Mouse (Mus musculus) layer of hippocampus, adult 18-20 months (tissue): ENCODE data around the gene Actr8. TPM values are rescaled to one million over a fixed set of nuclear protein-coding genes. Genes with fewer than 3 reads are reported as not detected.

Experiments used
- DNase-seq, 2 experiments: peaks; one replicate each; pipeline ENCODE4 v3.0.0; 2022; ENCODE audit warnings: low spot score in 2 of 2
- microRNA-seq, 2 experiments: library from miRNA; unstranded; fragments of <30 nt; microRNA quantifications; one replicate each; pipeline ENCODE4 v1.2.0; 2021
- total RNA-seq, 2 experiments: library from RNA; stranded (reverse); gene quantifications; 2 replicates each; pipeline ENCODE4 v1.2.3; 2021

Actr8 gene
- total RNA-seq, 2 experiments from 2014 or later: 75.6 to 76.4 TPM

DNA sequence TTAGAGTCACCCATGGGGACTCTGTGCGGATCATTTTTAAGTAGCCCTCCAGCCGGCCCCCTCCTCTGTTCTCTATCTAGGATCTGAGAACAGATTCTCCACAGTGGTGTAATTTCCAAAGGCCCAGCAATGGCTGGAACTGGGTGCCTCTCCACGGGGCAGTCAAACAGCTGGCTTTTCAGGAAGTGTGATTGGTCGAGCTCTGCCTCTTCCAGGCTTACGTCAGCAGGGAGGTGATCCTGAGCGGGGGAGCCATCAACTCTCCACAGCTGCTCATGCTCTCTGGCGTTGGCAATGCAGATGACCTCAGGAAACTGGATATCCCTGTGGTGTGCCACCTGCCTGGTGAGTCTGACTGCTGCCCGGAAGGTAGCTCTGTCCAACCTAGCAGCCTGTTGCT is 55.3 kb downstream of the Actr8 start:
- no peak for DNase-seq

DNA sequence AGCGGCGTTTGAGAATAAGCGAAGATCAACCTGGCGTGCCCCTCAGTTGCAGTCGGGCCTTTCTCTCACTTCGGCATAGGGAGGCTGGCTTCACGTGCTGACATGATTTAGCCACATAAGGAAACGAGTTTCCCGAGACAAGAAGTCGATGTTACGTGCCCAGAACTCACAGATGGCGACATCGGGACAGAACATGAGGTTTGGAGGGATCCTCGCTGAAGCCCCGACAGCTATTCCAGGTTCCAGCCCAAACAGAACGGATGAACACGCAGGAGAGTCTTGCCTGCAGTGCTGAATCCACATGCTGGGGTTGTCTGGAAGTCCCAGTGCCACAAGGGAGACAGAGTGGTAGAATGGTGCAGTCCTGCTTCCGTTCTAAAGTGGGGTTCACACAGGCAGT is 60.3 kb downstream of the Actr8 start:
- peak; percentile 26 to 64 for DNase-seq

DNA sequence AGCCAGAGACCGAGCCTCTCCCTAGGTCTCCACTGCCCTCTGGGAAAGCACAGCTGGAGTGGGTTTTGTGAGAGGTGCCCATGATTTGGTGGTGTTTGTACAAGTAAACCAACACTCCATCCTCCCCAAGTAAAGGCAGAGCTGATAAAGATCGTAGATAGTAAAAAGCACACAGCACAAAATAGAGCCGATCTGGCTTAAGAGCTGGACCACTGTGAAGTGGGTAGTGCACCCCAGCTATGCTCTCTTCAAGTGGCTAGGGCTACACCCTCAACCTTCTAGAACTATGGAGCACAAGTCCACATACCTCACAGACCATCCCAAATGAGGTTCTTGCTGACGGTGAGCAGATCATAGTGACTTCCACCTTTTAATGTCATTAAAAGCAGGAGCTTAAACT is 61.3 kb downstream of the Actr8 start:
- DNase-seq: no peak

DNA sequence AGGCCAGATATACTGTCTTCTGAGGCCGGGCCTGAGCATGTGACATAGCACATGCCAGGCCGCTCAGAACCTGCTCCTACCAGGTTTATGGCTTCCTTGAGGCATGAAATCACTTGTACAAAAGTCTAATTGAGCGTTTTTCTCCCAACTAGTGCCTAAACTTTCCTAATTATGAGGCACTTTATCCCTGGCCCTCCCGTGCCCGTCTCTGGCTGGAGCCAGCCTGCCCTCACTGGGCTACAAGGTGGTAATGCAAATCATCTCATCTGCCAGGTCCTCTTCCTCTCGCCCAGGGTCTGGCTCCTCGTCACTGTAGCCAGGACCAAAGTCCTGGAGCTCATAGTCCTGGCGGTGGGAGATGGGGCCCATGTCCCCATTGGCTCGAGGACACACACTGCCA is 63.7 kb downstream of the Actr8 start:
- no peak for DNase-seq

DNA sequence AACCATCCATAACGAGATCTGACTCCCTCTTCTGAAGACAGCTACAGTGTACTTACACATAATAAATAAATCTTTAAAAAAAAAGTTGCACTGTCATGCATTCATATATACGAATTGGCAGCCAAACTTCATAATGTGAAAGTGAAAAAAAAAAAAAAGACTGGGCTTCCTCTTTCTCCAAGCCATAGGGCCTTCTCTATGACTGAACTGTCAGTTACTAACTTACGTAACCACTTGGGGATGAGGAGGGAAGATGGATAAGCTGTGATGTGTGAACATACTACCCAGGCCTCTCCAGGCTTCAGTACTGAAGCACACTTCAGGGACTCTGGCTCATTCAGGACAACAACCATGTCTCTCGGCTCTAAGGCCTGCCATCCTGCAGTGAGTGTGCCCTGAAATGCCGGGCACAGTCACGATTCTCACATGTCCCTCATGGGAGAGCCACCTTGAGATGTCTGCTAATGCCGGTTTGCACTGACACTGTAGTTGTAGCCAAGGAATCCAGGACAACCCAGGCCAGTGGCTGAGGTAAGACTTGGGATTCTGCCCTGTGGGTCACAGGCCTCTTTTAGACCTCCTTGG is 65.3 kb downstream of the Actr8 start:
- DNase-seq: no peak

DNA sequence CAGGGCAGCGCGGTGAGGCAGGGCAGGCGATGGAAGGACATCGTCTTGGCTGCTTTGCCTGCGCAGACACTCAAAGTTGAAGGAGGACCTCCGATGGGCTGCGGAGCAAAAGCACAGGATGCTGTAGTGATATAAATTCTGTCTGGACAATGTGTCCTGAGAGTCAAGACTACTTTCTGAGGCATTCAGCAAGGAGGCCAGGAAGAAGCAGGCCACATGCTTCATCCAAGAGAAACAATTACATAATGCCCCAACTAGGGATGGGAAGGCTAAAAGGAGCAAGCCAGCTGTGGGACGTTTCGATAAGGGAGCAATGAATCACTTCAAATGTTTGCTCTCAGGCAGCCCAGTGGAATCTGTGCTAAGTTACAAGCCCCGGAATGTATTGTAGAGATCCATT is 67.1 kb downstream of the Actr8 start:
- no peak for DNase-seq

DNA sequence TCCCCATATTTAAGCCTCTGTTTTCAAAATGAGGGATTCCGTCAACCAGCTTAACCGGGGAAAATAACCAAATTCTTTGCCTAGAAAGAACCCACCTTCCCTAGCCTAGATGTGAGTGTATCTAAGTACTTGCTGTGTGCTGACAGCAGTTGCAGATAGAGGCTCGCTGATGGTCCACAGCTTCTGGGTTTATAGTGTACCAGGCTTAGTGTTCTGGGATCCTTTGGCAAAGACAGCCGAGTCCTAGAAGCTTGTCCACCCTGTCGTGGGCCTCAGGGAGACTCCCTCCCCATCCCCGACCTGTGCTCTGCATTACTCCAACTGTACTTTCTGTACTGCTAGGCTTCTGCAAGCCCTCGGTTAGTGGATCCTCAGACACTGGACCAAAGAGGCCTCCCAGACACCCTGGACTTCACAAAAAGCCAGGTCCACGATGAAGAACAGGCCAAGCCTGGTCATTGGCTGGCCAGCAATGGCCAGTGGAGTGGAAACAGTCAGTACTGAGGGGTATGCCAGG is 67.6 kb downstream of the Actr8 start:
- no peak for DNase-seq

DNA sequence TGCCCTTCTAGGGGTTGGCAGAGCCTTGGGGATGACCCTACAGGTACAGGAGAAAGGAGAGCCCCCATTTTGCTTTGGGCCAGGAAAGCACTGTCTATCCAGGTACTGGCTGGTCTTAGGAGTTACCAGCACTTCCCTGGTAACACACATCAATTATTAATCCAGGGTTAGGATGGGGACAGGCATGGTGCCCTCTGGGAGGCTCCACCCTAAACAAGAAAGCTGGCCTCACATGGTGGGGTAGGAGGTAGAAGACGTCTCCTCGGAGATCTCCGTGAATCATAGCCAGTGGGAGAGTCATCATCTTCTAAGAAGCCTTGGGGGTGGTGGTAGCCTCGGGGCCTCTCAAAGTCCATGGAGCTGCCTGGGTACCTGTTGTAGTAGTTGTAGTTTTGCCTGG is 68.8 kb downstream of the Actr8 start:
- no peak for DNase-seq

DNA sequence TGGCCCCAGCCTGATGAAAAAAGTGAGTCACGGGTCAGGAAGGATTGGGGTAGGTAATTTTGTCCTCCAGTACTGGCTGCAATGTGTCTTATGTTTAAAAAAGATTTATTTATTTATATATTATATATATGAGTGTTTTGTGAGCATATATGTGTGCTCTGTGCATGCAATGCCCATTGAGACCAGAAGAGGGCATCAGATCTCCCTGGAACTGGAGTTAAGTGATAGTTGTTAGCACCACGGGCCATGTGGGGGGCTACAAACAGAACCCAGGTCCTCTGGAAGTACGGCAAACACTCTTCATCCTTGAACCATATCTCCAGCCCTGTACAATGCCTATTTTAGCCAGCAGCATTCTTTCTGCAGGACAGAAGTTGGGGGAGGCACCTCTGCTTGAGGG is 69.9 kb downstream of the Actr8 start:
- DNase-seq: no peak

DNA sequence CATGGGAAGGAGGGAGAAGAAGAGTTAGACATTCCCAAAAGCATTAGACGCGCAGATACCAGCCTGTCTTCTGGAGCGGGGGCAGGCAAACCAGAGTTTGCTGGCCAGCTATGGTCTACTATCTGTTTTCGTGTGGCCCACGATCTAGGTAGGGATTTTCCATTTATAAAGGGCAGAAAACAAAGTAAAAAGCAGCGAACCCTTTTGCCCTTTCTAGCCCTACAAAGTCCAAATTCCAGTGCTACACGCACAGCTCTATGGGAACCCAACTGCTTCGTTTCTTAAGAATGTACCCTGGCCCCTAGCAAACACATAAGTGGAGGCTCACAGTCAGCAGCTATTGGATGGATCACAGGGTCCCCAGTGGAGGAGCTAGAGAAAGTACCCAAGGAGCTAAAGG is 72.1 kb downstream of the Actr8 start:
- no peak for DNase-seq

DNA sequence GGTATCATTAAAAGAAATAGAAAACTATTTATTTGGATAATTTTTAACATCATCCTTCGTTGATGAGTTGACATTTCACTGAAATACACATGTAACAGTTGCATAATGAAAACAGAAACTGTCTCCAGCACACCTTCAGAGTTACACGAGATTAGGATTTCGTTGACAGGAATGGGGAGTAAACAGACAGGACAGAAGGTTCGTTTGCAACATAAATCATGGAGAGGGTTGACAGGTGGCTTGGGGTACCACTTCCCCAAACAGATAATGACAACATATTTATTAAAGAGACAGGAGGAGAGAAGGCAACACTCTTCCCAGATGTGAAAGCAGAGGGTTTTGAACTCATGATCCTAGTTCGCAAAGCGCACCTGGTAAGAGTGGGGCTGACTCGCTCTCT is 76.8 kb downstream of the Actr8 start:
- no peak for DNase-seq

Small RNA genes within 50 kb of the gene (microRNA-seq; reads per million reads assigned to microRNA genes)
- 0.20 to 0.99 reads per million in 2 experiments for gene Mir6947

Other genes starting within 250 kb of the Actr8 start
- gene Selenok, start 10.0 kb upstream of the Actr8 start, total RNA-seq: 100 to 1,000 TPM; 103 to 113 TPM
- gene Il17rb, start 30.6 kb downstream of the Actr8 start, total RNA-seq: 1 to 10 TPM; 1.0 to 1.3 TPM
- gene Chdh, start 30.7 kb downstream of the Actr8 start, total RNA-seq: 1 to 10 TPM; 3.2 TPM